Mouse (Mus musculus): ENCODE results near the gene Afp. TPM values are rescaled to one million over a fixed set of nuclear protein-coding genes. Genes with fewer than 3 reads are reported as not detected.

Afp gene
- total and polyA plus RNA-seq, 2 experiments, result 0.23 to 1.9 TPM

DNA sequence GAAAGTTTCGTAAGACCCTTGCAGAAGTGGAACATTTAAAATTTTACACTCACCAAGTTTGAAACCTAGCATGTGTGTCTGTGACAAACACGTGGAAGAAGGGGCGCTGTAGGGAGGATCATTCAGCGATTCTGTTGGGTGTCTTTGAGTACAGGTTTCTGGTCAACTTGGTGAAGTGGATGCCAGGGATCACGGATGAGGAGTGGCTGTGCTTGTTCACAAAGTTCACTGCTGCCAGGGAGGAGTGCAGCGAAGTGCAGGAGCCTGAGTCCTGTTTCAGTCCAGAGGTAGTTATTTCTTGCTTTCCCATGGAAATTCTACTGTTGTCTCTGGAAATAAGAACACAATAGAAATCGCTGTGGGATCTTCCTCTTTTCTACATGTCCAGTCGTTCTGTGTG is 60.7 kb downstream of the Afp start:
- peaks cover 17% of the 10 kb centered on the region for H3K4me1 ChIP-seq (ENCODE audit: control insufficient read depth, insufficient read depth, low read length)
- peak; percentile 64 for DNase-seq (ENCODE audit: extremely low read depth, low read depth, low spot score)
- no peak overlapping the region for H3K9ac ChIP-seq (ENCODE audit: low read depth, low read length)
- peaks cover 39% of the 10 kb centered on the region for H3K36me3 ChIP-seq (ENCODE audit: control insufficient read depth, insufficient read depth, low read length)
- peak overlapping the region; percentile 28 for H3K27ac ChIP-seq (replicated peaks; ENCODE audit: insufficient read depth, low read depth, low read length)
- H3K27me3 ChIP-seq (ENCODE audit: control insufficient read depth, insufficient read depth, low read length), result no peaks in the 10 kb centered on the region
- no peaks in the 10 kb centered on the region for H3K79me2 ChIP-seq (ENCODE audit: control insufficient read depth, insufficient read depth, low read length)
- no peak overlapping the region for H3K4me3 ChIP-seq (ENCODE audit: insufficient read depth, low read depth, low read length)
- TF ChIP-seq POLR2A (IDR thresholded peaks at IDR 0.05; ENCODE audit: extremely low read depth, insufficient read depth, low read length) (no peak), CTCF (IDR thresholded peaks at IDR 0.05; ENCODE audit: low read depth, low read length) (no peak)
- 61% methylated on average over 8 of the region's 8 CpGs for WGBS

DNA sequence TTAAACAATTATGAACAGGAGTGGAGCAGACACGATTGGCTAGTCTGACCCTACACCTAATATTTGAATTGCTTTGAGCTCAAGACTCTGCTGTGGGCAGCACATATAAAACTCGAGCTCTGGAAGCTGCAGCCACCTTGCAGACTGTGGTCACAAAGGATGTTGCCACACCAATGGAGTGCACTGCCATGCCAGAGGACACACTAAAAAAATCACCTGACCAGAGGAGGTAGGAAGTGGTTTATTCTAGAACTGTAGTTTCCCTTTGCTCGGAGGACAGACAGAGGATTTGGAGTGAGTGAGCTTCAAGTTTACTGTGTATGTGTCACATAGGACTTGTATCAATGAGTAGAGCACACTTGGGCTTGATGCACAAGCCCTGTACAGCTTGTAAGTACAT is 65.5 kb downstream of the Afp start:
- Histone ChIP-seq H3K27me3 (ENCODE audit: control insufficient read depth, insufficient read depth, low read length) (no peaks in the 10 kb centered on the region), H3K9ac (ENCODE audit: low read depth, low read length) (no peak overlapping the region), H3K79me2 (ENCODE audit: control insufficient read depth, insufficient read depth, low read length) (no peaks in the 10 kb centered on the region), H3K27ac (replicated peaks; ENCODE audit: insufficient read depth, low read depth, low read length) (peak overlapping the region; percentile 52; the same call in 1 of the 2 replicates), H3K4me1 (ENCODE audit: control insufficient read depth, insufficient read depth, low read length) (peaks cover 17% of the 10 kb centered on the region), H3K36me3 (ENCODE audit: control insufficient read depth, insufficient read depth, low read length) (peaks cover 12% of the 10 kb centered on the region), H3K4me3 (ENCODE audit: insufficient read depth, low read depth, low read length) (no peak overlapping the region)
- 43% methylated on average over 3 of the region's 3 CpGs for WGBS
- DNase-seq (ENCODE audit: extremely low read depth, low read depth, low spot score), result no peak
- TF ChIP-seq CTCF (IDR thresholded peaks at IDR 0.05; ENCODE audit: low read depth, low read length) (no peak), POLR2A (IDR thresholded peaks at IDR 0.05; ENCODE audit: extremely low read depth, insufficient read depth, low read length) (no peak)

Other genes starting within 250 kb of the Afp start
- gene Ankrd17, start 124.2 kb upstream of the Afp start, total RNA-seq (2014; rRNA removed), result 37.8 and 40.9 TPM in 2 replicates
- gene Ankrd17, start 124.2 kb upstream of the Afp start, polyA plus RNA-seq (2012; rRNA removed), result 11.0 and 12.7 TPM in 2 replicates
- gene Gm9958, start 123.5 kb upstream of the Afp start, total RNA-seq (2014; rRNA removed), result 1.2 and 1.3 TPM in 2 replicates
- gene Gm9958, start 123.5 kb upstream of the Afp start, polyA plus RNA-seq (2012; rRNA removed), result 0.87 and 0.97 TPM in 2 replicates
- 64,755 and 74,209 TPM in 2 replicates for gene Alb, start 29.8 kb upstream of the Afp start, total RNA-seq (2014; rRNA removed)
- gene Alb, start 29.8 kb upstream of the Afp start, polyA plus RNA-seq (2012; rRNA removed), result 38,500 and 40,596 TPM in 2 replicates
- gene Afm, start 28.2 kb downstream of the Afp start, total RNA-seq (2014; rRNA removed), result 233 and 234 TPM in 2 replicates
- gene Afm, start 28.2 kb downstream of the Afp start, polyA plus RNA-seq (2012; rRNA removed), result 108 and 116 TPM in 2 replicates
- gene 5830473C10Rik, start 70.4 kb downstream of the Afp start, total RNA-seq (2014; rRNA removed), result 22.2 and 39.4 TPM in 2 replicates
- gene 5830473C10Rik, start 70.4 kb downstream of the Afp start, polyA plus RNA-seq (2012; rRNA removed), result 20.6 and 36.0 TPM in 2 replicates
- 24.6 and 30.1 TPM in 2 replicates for gene Rassf6, start 149.9 kb downstream of the Afp start, total RNA-seq (2014; rRNA removed)
- gene Rassf6, start 149.9 kb downstream of the Afp start, polyA plus RNA-seq (2012; rRNA removed), result 3.2 and 3.9 TPM in 2 replicates

All from liver, adult 2 months (tissue).